Mouse (Mus musculus) adipocyte (in vitro differentiated cells): ENCODE results near the gene Rps18.
A peak's percentile ranks its signal among the peaks of the same experiment; 100 is the strongest.

Source experiments
- DNase-seq: peaks from one replicate; pipeline ENCODE4 v3.0.0-alpha.2; 2016; ENCODE audit warnings: low spot score

Gene Rps18

DNA sequence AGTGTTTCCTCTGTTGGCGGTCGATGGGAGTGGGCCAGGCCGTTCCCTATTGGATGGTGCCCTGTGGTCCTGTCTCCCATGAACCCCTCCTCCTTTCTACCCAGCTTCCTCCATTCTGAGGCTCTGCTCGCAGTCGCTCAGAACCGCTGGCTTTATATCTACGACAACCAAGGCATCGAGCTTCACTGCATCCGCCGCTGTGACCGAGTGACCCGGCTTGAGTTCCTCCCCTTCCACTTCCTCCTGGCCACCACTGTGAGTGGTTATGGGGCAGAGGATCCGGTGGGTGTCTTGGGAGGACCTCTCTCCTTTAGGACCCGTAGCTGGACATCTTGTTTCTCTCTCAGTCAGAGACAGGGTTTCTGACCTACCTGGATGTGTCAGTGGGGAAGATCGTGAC lies 12.3 kb downstream of the Rps18 start:
- DNase-seq, result no peak

- DNase-seq, result no peak
Measured at GRCm38 (mm10) chr17:33941381-33941780, 14.4 kb downstream of the Rps18 start.

DNA sequence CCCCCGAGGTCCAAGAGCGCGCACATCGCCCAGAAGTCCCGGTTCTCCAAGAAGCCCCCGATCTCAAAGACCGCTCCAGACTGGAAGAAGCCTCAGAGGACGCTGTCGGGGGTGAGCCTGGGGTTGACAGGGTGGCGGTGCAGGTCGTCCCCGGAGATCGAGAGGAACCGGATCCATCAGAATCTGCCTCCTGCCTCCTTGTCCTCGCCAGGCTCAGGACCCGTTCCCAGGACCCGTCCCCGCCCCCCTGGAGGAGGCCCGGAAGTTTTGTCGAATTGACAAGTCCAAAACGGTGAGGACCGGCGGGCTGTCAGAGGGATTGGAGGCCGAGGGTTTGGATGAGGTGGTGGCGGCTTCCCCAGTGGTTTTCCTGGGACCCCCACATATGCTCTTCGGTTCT lies 14.8 kb downstream of the Rps18 start:
- no peak for DNase-seq

- DNase-seq, result peak; percentile 95
Measured at GRCm38 (mm10) chr17:33940206-33940805, 15.5 kb downstream of the Rps18 start, which contains the start of the genes Pfdn6 and Wdr46. Pfdn6 (minus strand) TSS chr17:33940343. Wdr46 (plus strand) TSS chr17:33940660.

DNA sequence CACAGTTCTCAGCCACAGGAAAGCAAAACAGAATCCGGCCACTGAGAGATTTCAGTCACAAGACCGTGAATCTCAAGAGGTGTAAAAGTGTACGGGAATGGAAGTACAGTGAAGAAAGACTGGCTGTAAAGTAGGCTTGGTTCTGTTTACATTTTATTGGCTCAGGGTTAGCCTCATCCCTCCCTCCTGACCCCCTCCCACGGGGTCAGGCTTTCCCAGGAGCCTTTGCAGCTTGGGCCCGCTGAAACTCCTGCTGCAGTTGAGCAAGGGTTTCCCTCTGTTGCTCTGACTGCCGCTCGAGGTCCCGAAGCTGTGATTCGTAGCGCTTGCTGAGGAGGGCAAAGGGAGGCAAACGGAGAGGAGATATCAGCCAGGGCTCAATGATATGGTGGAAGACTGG lies 17.0 kb downstream of the Rps18 start:
- DNase-seq, result no peak

GRCm38 (mm10) chr17:33936993-33937392 lies 18.8 kb downstream of the Rps18 start:
- no peak for DNase-seq

- no peak for DNase-seq
Measured at GRCm38 (mm10) chr17:33935422-33936055, 20.3 kb downstream of the Rps18 start.

DNA sequence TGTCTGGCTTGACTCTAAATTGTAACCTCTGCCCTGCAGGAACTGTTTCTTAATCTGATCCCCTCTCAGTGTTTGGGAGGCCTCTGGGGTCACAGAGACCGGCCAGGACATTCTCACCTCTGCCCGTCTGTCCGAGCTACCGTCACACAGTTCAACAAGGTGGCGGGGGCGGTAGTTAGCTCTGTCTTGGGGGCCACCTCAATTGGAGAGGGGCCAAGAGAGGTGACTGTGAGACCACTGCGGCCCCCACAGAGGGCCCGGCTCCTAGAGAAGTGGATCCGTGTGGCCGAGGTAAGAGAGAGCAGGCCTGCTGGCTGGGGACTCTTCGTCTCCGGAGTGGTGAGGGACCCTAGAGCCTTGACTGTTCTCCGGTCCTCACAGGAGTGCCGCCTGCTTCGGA lies 22.8 kb downstream of the Rps18 start:
- no peak for DNase-seq

GRCm38 (mm10) chr17:33932448-33932847 lies 23.4 kb downstream of the Rps18 start:
- no peak for DNase-seq

DNA sequence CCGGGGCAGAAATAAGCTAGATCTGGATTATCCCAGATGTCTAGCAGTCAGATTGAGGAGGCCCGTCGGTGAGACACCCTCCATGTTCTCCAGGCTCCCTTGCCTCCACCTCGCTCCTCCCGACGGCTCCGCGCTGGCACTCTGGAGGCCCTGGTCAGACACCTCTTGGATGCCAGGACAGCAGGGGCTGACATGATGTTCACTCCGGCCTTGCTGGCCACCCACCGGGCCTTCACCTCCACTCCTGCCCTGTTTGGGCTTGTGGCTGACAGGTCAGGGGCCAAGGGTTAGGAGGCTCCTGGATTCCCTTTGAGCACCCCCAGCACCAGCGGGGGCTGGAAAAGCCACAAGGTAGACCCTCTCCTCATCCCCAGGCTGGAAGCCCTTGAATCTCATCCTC lies 23.9 kb downstream of the Rps18 start:
- no peak for DNase-seq

DNA sequence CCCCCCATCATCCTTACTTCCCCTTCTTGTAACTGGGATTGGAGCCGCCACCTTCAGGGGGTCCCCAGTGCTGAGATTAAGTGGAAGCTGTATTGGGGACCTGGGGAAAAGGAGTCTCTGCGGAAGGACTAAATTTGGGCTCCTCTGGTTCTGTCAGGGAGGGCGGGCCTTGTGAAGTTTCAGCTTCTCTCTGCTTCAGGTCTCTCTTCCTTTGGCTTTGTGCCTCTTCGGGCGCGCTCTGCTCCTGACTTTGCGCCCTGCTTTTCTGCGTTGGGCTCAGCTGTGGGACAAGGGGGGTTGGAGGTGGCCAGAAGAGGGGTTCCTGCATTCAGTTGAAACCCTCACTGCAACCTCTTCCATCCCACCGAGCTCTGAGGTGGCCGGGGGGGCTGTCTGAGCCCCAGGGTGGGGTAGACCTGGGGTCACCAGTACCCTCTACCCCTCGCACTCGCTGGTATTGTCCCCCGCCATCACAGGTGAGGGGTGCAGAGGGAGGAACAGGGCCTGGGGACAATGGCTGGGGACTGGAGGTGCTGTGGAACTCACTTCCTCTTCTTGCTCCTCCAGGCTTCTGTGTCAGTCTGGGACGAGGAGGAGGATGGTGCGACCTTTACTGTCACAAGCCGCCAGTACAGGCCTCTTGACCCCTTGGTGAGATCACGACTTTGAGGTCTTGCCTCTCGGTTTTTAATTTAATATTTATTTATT lies 24.5 kb downstream of the Rps18 start:
- no peak for DNase-seq

- peak; percentile 52 for DNase-seq
Measured at GRCm38 (mm10) chr17:33930280-33931158, 25.3 kb downstream of the Rps18 start.

DNA sequence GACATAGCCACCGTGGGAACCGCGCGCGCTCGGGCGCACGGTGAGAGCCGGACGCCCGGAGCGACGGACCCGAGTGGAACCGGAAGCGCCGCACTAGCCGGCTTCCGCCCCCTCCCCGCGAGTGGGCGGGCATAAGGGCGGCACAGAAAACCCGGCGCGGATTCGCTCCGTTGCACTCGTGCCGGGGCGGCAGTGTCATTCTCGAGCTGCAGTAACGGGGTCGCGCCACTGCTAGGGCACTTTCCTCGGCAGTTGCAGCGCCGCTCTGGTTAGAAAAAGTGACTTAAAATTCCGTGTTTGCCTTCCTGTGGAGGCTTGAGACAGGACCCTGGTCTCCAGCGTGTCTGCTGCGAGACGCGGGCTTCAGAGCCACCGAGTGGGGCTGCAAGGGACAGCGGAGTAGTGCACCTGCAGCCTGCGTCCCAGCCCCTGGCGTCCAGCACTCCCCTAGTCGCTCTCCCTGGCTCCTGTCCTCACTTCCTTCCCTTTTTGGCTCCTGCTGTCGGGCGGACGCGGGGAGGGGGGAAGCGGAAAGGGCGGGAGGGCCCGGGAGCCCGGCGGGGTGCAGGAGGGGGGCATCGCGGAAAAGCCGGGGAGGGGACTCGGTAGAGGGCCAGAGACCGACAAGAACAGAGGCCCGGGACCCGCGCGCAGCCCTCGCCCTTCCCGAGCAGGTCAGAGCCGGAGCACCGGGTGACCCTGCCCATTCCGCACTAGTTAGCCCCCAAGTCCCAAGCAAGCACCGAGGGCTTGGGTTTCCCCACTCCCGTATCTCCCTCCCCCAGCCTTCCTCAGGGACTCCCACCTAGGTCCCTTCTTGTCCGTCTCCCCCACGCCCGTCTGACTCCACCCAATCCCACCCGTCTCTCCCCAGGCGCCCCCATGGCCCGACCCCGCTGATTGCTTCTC lies 26.2 kb downstream of the Rps18 start, which contains the start of gene Rgl2:
Gene Rgl2, plus strand, starts transcription at position 173 of the 909 bp plus-strand sequence.
- peak; percentile 89 for DNase-seq

GRCm38 (mm10) chr17:33928251-33928947 lies 27.4 kb downstream of the Rps18 start:
- DNase-seq, result no peak

GRCm38 (mm10) chr17:33926207-33926932 lies 29.4 kb downstream of the Rps18 start:
- DNase-seq, result no peak

DNA sequence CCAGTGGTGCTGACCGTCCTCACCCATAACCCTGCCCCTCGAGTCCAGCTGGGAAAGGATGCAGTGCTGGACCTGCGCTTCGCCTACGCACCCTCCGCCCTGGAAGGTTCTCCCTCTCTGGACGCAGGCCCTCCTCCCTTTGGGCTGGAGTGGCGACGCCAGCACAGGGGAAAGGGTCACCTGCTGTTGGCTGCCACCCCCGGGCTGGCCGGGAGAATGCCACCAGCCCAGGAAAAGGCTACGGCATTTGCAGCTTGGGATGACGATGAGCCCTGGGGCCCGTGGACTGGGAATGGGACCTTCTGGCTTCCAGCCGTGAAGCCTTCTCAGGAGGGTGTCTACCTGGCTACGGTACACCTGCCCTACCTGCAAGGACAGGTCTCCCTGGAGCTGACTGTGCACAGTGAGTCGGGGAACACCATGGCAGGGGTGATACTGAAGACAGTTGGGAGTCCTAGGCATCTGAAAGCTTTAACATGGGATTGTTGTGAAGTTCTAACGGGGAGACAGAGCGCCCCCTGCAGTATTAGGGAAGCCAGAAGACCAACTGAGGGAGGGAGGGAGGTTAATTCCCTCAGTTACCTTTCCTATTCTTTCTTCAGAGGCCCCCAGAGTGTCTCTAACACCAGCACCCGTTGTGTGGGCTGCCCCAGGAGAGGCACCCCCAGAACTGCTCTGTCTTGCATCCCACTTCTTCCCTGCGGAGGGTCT lies 30.2 kb downstream of the Rps18 start:
- DNase-seq, result no peak

DNA sequence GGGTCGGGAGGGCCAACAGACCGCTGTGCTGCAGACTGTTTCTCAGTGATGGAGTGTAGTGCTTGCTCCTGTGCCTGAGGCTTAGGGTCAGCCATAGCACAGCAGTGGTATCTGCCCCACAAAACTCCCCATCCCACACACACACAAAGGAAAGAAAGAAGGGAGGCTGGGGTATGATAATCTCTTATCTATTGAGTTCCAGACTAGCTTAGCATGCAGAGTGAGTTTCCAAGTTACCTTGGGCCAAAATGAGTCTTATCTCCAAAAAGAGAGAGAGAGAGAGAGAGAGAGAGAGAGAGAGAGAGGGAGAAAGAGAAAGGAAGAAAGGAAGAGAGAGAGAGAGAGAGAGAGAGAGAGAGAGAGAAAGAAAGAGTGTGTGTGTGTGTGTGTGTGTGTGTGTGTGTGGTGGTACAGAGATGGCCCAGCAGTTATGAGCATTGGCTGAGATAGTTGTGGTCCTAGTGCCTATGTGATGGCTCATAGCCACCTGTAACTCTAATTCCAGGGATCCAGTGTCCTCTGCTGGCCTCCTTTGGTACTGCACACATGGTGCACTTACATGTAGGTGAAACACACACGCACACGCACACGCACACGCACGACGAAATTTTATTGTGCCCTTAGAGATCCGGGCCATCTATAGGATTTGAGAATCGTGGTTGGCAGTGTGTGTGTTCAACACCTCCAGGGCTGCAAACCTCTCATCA lies 31.1 kb downstream of the Rps18 start:
- peak; percentile 57 for DNase-seq

DNA sequence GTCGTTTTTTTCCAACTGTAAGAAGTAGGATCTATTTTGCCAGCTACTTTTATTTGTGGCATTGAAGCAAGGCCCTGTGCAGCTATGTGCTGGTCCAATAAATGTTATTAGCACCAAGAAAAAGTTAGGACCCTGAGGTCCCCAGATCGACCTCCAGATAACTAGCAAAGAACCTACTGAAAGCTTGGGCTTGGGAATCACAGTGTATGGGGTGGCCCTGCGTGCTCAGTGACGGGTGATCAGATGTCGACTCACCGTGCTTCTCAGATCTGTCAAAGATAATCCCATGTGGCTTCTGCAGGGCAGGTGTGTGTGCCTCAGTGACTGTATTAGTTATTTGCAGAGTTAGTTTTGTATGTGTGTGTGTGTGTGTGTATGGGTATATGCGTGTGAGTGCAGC lies 34.4 kb downstream of the Rps18 start:
- no peak for DNase-seq
